8 mouse cellular contexts compared by ENCODE assay signal in genomic region chr2:39225331-39226018, GRCm38 (mm10). TPM values are rescaled to one million over a fixed set of nuclear protein-coding genes. Genes with fewer than 3 reads are reported as not detected.
DNase-seq lines count a peak whose midpoint lies in the region; ATAC-seq and TF ChIP-seq lines count a peak whose summit lies in the region.
"Not testable (repeated sequence)": the region's sequence is repeated elsewhere in the genome, so short reads cannot be mapped to it uniquely, and the experiment has no call there.

No protein-coding gene starts in this region.

- 0 out of 2 replicates have a peak overlapping the region, but pooled peaks have one; percentile 48 for H3K27ac ChIP-seq in embryonic facial prominence, embryonic 11.5 days (replicated peaks; ENCODE audit: low read depth, low read length)
- H3K27ac ChIP-seq in heart, adult 2 months, result peak overlapping the region; percentile 96
- peak overlapping the region; percentile 93 for H3K27ac ChIP-seq in intestine, postnatal 0 days (ENCODE audit: low read depth, low read length)
- H3K27ac ChIP-seq in limb, embryonic 12.5 days, result peak overlapping the region; percentile 95

- not testable (repeated sequence) for H3K79me2 ChIP-seq in heart, adult 2 months (replicated peaks; ENCODE audit: control insufficient read depth, insufficient read depth, low read length)

- H3K27me3 ChIP-seq in embryonic facial prominence, embryonic 11.5 days (ENCODE audit: control insufficient read depth, insufficient read depth, low read length); heart, adult 2 months (ENCODE audit: control insufficient read depth, insufficient read depth, low read length); intestine, postnatal 0 days (replicated peaks; ENCODE audit: control insufficient read depth, insufficient read depth, low read length); limb, embryonic 12.5 days: not testable (repeated sequence)

- TF ChIP-seq EP300 in heart, adult 2 months (IDR thresholded peaks at IDR 0.05; ENCODE audit: insufficient read depth, low read depth, low read length), result not testable (repeated sequence)

- peak; percentile 46 for DNase-seq in T-cell, adult 2 months (ENCODE audit: low spot score)
- DNase-seq in embryonic facial prominence, embryonic 11.5 days (ENCODE audit: low spot score); heart, adult 2 months: not testable (repeated sequence)
- DNase-seq in ovary, postnatal 14 days (ENCODE audit: low spot score), result peak; percentile 36
- peak; percentile 40 for DNase-seq in urinary bladder, postnatal 14 days (ENCODE audit: low spot score)

- not testable (repeated sequence) for TF ChIP-seq CTCF in heart, adult 2 months (IDR thresholded peaks at IDR 0.05); intestine, postnatal 0 days (IDR thresholded peaks at IDR 0.05; ENCODE audit: low read depth)

- H3K9ac ChIP-seq in embryonic facial prominence, embryonic 11.5 days (replicated peaks; ENCODE audit: low read length), result peak overlapping the region; percentile 74
- H3K9ac ChIP-seq in heart, adult 2 months (ENCODE audit: low read depth, low read length), result peak overlapping the region; percentile 84
- H3K9ac ChIP-seq in intestine, postnatal 0 days (ENCODE audit: low read depth, low read length), result peak overlapping the region; percentile 75
- peak overlapping the region; percentile 84 for H3K9ac ChIP-seq in limb, embryonic 12.5 days (replicated peaks)

- H3K4me1 ChIP-seq in embryonic facial prominence, embryonic 11.5 days (ENCODE audit: control insufficient read depth, insufficient read depth, low read length); heart, adult 2 months (ENCODE audit: control insufficient read depth, insufficient read depth, low read length); intestine, postnatal 0 days (replicated peaks; ENCODE audit: control insufficient read depth, insufficient read depth, low read length): not testable (repeated sequence)
- peaks cover 11% of the 10 kb centered on the region for H3K4me1 ChIP-seq in limb, embryonic 12.5 days (replicated peaks)

- not testable (repeated sequence) for H3K9me3 ChIP-seq in embryonic facial prominence, embryonic 11.5 days (replicated peaks; ENCODE audit: control insufficient read depth, low read length); intestine, postnatal 0 days (ENCODE audit: control insufficient read depth); limb, embryonic 12.5 days

- peak overlapping the region; percentile 42 for H3K4me2 ChIP-seq in embryonic facial prominence, embryonic 11.5 days (ENCODE audit: low read depth, low read length)
- H3K4me2 ChIP-seq in intestine, postnatal 0 days (replicated peaks; ENCODE audit: low read depth), result peak overlapping the region; percentile 65
- peak overlapping the region; percentile 56 for H3K4me2 ChIP-seq in limb, embryonic 12.5 days

- H3K36me3 ChIP-seq in embryonic facial prominence, embryonic 11.5 days (replicated peaks; ENCODE audit: control insufficient read depth, insufficient read depth, low read depth, low read length); intestine, postnatal 0 days (ENCODE audit: control insufficient read depth, insufficient read depth); limb, embryonic 12.5 days: not testable (repeated sequence)
- peaks cover 13% of the 10 kb centered on the region for H3K36me3 ChIP-seq in heart, adult 2 months (ENCODE audit: control insufficient read depth, insufficient read depth, low read length)

- peak overlapping the region; percentile 51 for H3K4me3 ChIP-seq in embryonic facial prominence, embryonic 11.5 days (ENCODE audit: low read depth, low read length)
- H3K4me3 ChIP-seq in heart, adult 2 months, result peak overlapping the region; percentile 67
- H3K4me3 ChIP-seq in intestine, postnatal 0 days (ENCODE audit: low read depth, low read length), result peak overlapping the region; percentile 84
- H3K4me3 ChIP-seq in limb, embryonic 12.5 days (replicated peaks), result peak overlapping the region; percentile 77

- intact Hi-C loops in heart, adult 2 months (cut with DNase I), result loop anchor here (2.0 kb wide), 1 partner anchor 35 kb away; the partner anchor contains the start of gene Scai

- ATAC-seq in embryonic facial prominence, embryonic 11.5 days (replicated peaks; ENCODE audit: insufficient number of reproducible peaks, low FRiP score, low TSS enrichment, low read depth), result peak; percentile 42; the same call in 1 of the 2 replicates
- ATAC-seq in intestine, postnatal 0 days, result peak; percentile 54
- peak; percentile 67 for ATAC-seq in limb, embryonic 12.5 days (ENCODE audit: insufficient number of reproducible peaks, insufficient read depth, low FRiP score, low TSS enrichment, low read depth)
- ATAC-seq in megakaryocyte progenitor cell, adult 5-6 weeks (replicated peaks; ENCODE audit: poor library complexity), result peak; percentile 58

- TF ChIP-seq POLR2A in heart, adult 2 months (IDR thresholded peaks at IDR 0.05; ENCODE audit: insufficient read depth, low read depth, low read length), result not testable (repeated sequence)

- WGBS in embryonic facial prominence, embryonic 11.5 days, result 5% methylated on average over 28 of the region's 36 CpGs
- 2% methylated on average over 33 of the region's 36 CpGs for WGBS in heart, adult 2 months
- WGBS in intestine, postnatal 0 days, result 4% methylated on average over 24 of the region's 36 CpGs
- 4% methylated on average over 33 of the region's 36 CpGs for WGBS in limb, embryonic 12.5 days

RNA-seq across cellular contexts. Expression of gene Ppp6c, which starts 0.8 kb away (rescaled TPM):
- 85.9 and 90.5 TPM in 2 replicates for polyA plus RNA-seq in embryonic facial prominence, embryonic 11.5 days (2014; fragmentation: Nextera tagmentation; extraction: Ambion mirVana)
- total RNA-seq in heart, adult 2 months (2021), result 10 to 100 TPM; 50.0 to 61.0 TPM
- polyA plus RNA-seq in heart, adult 2 months (2012; rRNA removed), result 21.3 and 40.6 TPM in 2 replicates
- polyA plus RNA-seq in intestine, postnatal 0 days (2015; fragmentation: Nextera tagmentation; extraction: Ambion mirVana), result 53.6 and 54.5 TPM in 2 replicates
- polyA plus RNA-seq in limb, embryonic 12.5 days (2016; fragmentation: Nextera tagmentation; extraction: Ambion mirVana), result 64.4 and 65.7 TPM in 2 replicates
- total RNA-seq in megakaryocyte progenitor cell, adult 5-6 weeks (2015), result 118 and 136 TPM in 2 replicates
- total RNA-seq in megakaryocyte progenitor cell, adult 5-6 weeks (2017), result 64.2 and 72.9 TPM in 2 replicates

RNA-seq across cellular contexts. Expression of gene Scai, which starts 34.9 kb away (rescaled TPM):
- polyA plus RNA-seq in embryonic facial prominence, embryonic 11.5 days (2014; fragmentation: Nextera tagmentation; extraction: Ambion mirVana), result 8.1 and 9.3 TPM in 2 replicates
- total RNA-seq in heart, adult 2 months (2021), result 1 to 10 TPM; 2.9 to 4.1 TPM
- 1.4 and 2.4 TPM in 2 replicates for polyA plus RNA-seq in heart, adult 2 months (2012; rRNA removed)
- 3.2 and 4.3 TPM in 2 replicates for polyA plus RNA-seq in intestine, postnatal 0 days (2015; fragmentation: Nextera tagmentation; extraction: Ambion mirVana)
- 16.9 and 19.9 TPM in 2 replicates for polyA plus RNA-seq in limb, embryonic 12.5 days (2016; fragmentation: Nextera tagmentation; extraction: Ambion mirVana)
- 7.4 and 10.6 TPM in 2 replicates for total RNA-seq in megakaryocyte progenitor cell, adult 5-6 weeks (2015)
- 6.0 and 11.6 TPM in 2 replicates for total RNA-seq in megakaryocyte progenitor cell, adult 5-6 weeks (2017)
